Mouse (Mus musculus): ENCODE measurements around the gene Jagn1.

DNA sequence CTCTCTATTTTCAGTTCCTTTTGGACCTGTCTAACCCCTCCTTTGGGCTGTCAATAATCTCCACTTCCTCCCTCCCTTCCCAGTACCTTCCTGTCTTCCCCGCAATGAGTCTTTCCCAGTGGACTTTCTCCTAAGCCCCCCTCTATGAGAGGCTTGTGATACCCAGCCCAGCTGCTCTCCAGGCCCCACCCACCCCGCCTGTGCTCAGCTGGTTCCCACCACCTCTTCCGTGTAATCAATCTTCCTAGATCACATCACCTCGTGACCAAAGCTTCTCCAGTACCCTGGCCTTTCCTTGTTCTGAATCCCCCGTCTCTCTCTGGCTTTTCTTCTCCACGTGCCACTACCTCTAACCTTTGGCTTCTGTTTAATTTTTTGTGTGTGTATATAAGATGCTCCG, 35.0 kb downstream of the Jagn1 start:
- no peak for TF ChIP-seq CTCF (IDR thresholded peaks at IDR 0.05; ENCODE audit: extremely low read depth, insufficient read depth, insufficient read length, insufficient replicate concordance)
- TF ChIP-seq POLR2A (IDR thresholded peaks at IDR 0.05; ENCODE audit: low read depth, low read length), result no peak
